Mouse (Mus musculus): Measurements from ENCODE around the gene Narfl. TPM values are rescaled to one million over a fixed set of nuclear protein-coding genes. Genes with fewer than 3 reads are reported as not detected.
A peak's percentile ranks its signal among the peaks of the same experiment; 100 is the strongest.
"Not testable (repeated sequence)": the region's sequence is repeated elsewhere in the genome, so short reads cannot be mapped to it uniquely, and the experiment has no call there.

Gene Narfl
- polyA plus RNA-seq, 1 experiment from 2014 or later = 27.8 TPM

DNA sequence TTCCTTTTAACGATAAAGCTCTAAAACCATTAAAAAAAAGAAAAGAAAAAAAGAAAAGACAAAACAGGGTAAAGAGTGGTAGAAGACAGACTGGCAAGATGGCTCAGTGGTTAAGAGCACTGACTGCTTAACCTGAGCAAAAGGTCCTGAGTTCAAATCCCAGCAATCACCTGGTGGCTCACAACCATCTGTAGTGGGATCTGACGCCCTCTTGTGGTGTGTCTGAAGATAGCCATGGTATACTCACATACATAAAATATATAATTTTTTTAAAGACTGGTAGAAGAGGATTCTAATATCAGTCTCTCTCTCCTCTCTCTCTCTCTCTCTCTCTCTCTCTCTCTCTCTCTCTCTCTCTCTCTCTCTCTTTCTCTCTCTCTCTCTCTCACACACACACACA is 33.9 kb downstream of the Narfl start:
- H3K4me3 ChIP-seq (ENCODE audit: low read length); H3K27ac ChIP-seq (ENCODE audit: low read length); H3K9me3 ChIP-seq (ENCODE audit: control insufficient read depth, low read length); H3K4me1 ChIP-seq (replicated peaks; ENCODE audit: control insufficient read depth, insufficient read depth, low read length); H3K4me2 ChIP-seq (ENCODE audit: low read depth, low read length); ATAC-seq (ENCODE audit: low read depth); H3K9ac ChIP-seq (ENCODE audit: low read length); H3K36me3 ChIP-seq (ENCODE audit: control insufficient read depth, insufficient read depth, low read length): not testable (repeated sequence)
- 46% methylated on average over 2 of the region's 2 CpGs for WGBS
- peaks cover 33% of the 10 kb centered on the region for H3K27me3 ChIP-seq (ENCODE audit: control insufficient read depth, insufficient read depth, low read depth, low read length)

GRCm38 (mm10) chr17:25808028-25808427 is 34.5 kb downstream of the Narfl start:
- Histone ChIP-seq H3K27me3 (ENCODE audit: control insufficient read depth, insufficient read depth, low read depth, low read length) (peaks cover 33% of the 10 kb centered on the region), H3K4me2 (ENCODE audit: low read depth, low read length) (no peak overlapping the region), H3K9ac (ENCODE audit: low read length) (no peak overlapping the region), H3K9me3 (ENCODE audit: control insufficient read depth, low read length) (no peaks in the 10 kb centered on the region), H3K36me3 (ENCODE audit: control insufficient read depth, insufficient read depth, low read length) (no peaks in the 10 kb centered on the region), H3K4me3 (ENCODE audit: low read length) (no peak overlapping the region), H3K4me1 (replicated peaks; ENCODE audit: control insufficient read depth, insufficient read depth, low read length) (peaks cover 3% of the 10 kb centered on the region; the same call in 1 of the 2 replicates), H3K27ac (ENCODE audit: low read length) (no peak overlapping the region)
- ATAC-seq (ENCODE audit: low read depth) = no peak
- WGBS = 32% methylated on average over 5 of the region's 5 CpGs

DNA sequence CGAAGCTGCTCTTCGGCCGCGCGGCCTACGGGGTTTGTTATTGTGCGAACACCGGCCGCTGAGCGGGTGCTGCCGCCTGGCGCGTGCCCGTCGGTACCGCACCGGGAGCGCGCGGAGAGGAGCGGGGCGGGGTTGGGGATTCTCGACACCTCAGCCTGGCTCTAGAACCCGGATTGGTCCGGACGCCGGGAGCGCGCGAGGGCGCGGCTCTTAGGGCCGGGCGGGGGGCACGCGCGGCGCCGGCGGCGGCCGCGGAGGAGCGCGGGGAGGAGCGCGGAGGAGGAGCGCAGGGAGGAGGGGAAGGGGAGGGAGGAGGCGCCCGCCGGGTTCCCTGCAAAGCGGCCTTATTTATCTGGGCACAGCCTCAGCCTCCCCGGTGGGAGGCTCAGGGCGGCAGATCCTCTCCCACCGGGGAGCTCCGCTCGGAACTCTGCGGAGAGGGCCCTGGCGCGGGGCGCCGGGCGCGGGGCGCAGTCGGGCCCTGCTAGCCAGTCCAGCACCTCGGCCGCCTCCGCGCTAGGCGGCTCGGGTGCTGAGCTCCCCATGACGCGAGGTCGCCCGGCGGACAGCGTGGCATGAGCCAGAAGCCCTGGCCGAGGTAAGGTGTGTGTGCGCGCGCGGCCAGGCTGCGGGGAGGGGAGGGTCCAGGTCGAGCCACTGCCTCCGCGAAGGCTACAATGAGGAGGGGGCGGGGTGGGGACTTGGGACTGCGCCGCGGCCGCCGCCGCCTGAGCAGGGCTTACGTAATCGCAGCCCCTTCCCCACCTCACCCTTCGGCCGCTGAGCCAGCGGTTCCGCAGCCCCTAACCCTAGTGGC is 35.4 kb downstream of the Narfl start, which contains the start of gene Fbxl16:
Gene Fbxl16 (plus strand): TSS at position 297 of the 817 bp plus-strand sequence.
- Histone ChIP-seq H3K4me1 (replicated peaks; ENCODE audit: control insufficient read depth, insufficient read depth, low read length) (peaks cover 3% of the 10 kb centered on the region; the same call in 1 of the 2 replicates), H3K4me2 (ENCODE audit: low read depth, low read length) (peak within 1 kb of the TSS; percentile 96), H3K27me3 (ENCODE audit: control insufficient read depth, insufficient read depth, low read depth, low read length) (peaks cover 33% of the 10 kb centered on the region), H3K27ac (ENCODE audit: low read length) (no peak within 1 kb of the TSS), H3K36me3 (ENCODE audit: control insufficient read depth, insufficient read depth, low read length) (no peaks in the 10 kb centered on the region), H3K9me3 (ENCODE audit: control insufficient read depth, low read length) (no peaks in the 10 kb centered on the region), H3K4me3 (ENCODE audit: low read length) (peak within 1 kb of the TSS; percentile 68), H3K9ac (ENCODE audit: low read length) (peak within 1 kb of the TSS; percentile 62)
- WGBS = under 1% methylated on average over 75 of the region's 100 CpGs
- peak; percentile 81 for ATAC-seq (ENCODE audit: low read depth)

- peak overlapping the region; percentile 62 for H3K9ac ChIP-seq (ENCODE audit: low read length)
- peak; percentile 5; the same call in 1 of the 2 replicates for ATAC-seq (ENCODE audit: low read depth)
- no peak overlapping the region for H3K27ac ChIP-seq (ENCODE audit: low read length)
- H3K4me1 ChIP-seq (replicated peaks; ENCODE audit: control insufficient read depth, insufficient read depth, low read length) = peaks cover 3% of the 10 kb centered on the region; the same call in 1 of the 2 replicates
- WGBS = 5% methylated on average over 22 of the region's 25 CpGs
- H3K27me3 ChIP-seq (ENCODE audit: control insufficient read depth, insufficient read depth, low read depth, low read length) = peaks cover 33% of the 10 kb centered on the region
- H3K4me2 ChIP-seq (ENCODE audit: low read depth, low read length) = peak overlapping the region; percentile 96
- H3K36me3 ChIP-seq (ENCODE audit: control insufficient read depth, insufficient read depth, low read length) = no peaks in the 10 kb centered on the region
- peak overlapping the region; percentile 68 for H3K4me3 ChIP-seq (ENCODE audit: low read length)
- H3K9me3 ChIP-seq (ENCODE audit: control insufficient read depth, low read length) = no peaks in the 10 kb centered on the region
These were observed 36.2 kb downstream of the Narfl start for GRCm38 (mm10) chr17:25809606-25810340.

GRCm38 (mm10) chr17:25810890-25811289 is 37.3 kb downstream of the Narfl start:
- Histone ChIP-seq H3K4me3 (ENCODE audit: low read length) (no peak overlapping the region), H3K36me3 (ENCODE audit: control insufficient read depth, insufficient read depth, low read length) (no peaks in the 10 kb centered on the region), H3K27me3 (ENCODE audit: control insufficient read depth, insufficient read depth, low read depth, low read length) (peaks cover 33% of the 10 kb centered on the region), H3K9ac (ENCODE audit: low read length) (no peak overlapping the region), H3K27ac (ENCODE audit: low read length) (no peak overlapping the region), H3K9me3 (ENCODE audit: control insufficient read depth, low read length) (no peaks in the 10 kb centered on the region), H3K4me1 (replicated peaks; ENCODE audit: control insufficient read depth, insufficient read depth, low read length) (peaks cover 3% of the 10 kb centered on the region; the same call in 1 of the 2 replicates), H3K4me2 (ENCODE audit: low read depth, low read length) (no peak overlapping the region)
- ATAC-seq (ENCODE audit: low read depth) = no peak
- WGBS = 63% methylated on average over 4 of the region's 4 CpGs

DNA sequence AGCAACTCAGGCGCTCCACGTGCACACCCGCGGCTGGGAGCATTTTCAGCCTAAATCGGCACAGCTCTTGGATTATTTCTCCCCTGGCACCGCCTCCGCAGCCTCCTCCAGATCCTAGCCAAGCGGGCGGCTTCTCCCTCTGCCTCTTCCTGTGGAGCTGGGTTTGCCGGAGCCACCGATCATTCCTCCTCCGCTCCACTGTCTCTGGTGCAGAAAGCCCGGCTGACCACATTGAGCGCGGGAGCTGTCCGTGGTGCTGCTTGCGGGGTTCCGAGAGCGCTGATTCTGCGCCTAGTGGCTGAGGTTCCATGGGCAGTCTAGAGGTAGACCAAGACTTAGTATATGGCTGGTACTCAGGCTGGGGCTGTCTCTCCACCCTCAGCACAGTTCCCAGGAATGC is 39.9 kb downstream of the Narfl start:
- Histone ChIP-seq H3K27ac (ENCODE audit: low read length) (no peak overlapping the region), H3K4me3 (ENCODE audit: low read length) (no peak overlapping the region), H3K4me1 (replicated peaks; ENCODE audit: control insufficient read depth, insufficient read depth, low read length) (peaks cover 3% of the 10 kb centered on the region; the same call in 1 of the 2 replicates), H3K4me2 (ENCODE audit: low read depth, low read length) (no peak overlapping the region), H3K9me3 (ENCODE audit: control insufficient read depth, low read length) (no peaks in the 10 kb centered on the region), H3K9ac (ENCODE audit: low read length) (no peak overlapping the region), H3K36me3 (ENCODE audit: control insufficient read depth, insufficient read depth, low read length) (no peaks in the 10 kb centered on the region), H3K27me3 (ENCODE audit: control insufficient read depth, insufficient read depth, low read depth, low read length) (peaks cover 35% of the 10 kb centered on the region)
- WGBS = 2% methylated on average over 20 of the region's 20 CpGs
- ATAC-seq (ENCODE audit: low read depth) = peak; percentile 53

- no peak for ATAC-seq (ENCODE audit: low read depth)
- 73% methylated on average over 11 of the region's 11 CpGs for WGBS
- peaks cover 30% of the 10 kb centered on the region for H3K27me3 ChIP-seq (ENCODE audit: control insufficient read depth, insufficient read depth, low read depth, low read length)
- H3K4me2 ChIP-seq (ENCODE audit: low read depth, low read length) = no peak overlapping the region
- no peak overlapping the region for H3K9ac ChIP-seq (ENCODE audit: low read length)
- H3K36me3 ChIP-seq (ENCODE audit: control insufficient read depth, insufficient read depth, low read length) = no peaks in the 10 kb centered on the region
- H3K4me3 ChIP-seq (ENCODE audit: low read length) = no peak overlapping the region
- no peaks in the 10 kb centered on the region for H3K4me1 ChIP-seq (replicated peaks; ENCODE audit: control insufficient read depth, insufficient read depth, low read length)
- H3K9me3 ChIP-seq (ENCODE audit: control insufficient read depth, low read length) = no peaks in the 10 kb centered on the region
- H3K27ac ChIP-seq (ENCODE audit: low read length) = no peak overlapping the region
These were observed 44.1 kb downstream of the Narfl start for GRCm38 (mm10) chr17:25817662-25818061.

GRCm38 (mm10) chr17:25818851-25819780 is 45.5 kb downstream of the Narfl start:
- no peak overlapping the region for H3K9ac ChIP-seq (ENCODE audit: low read length)
- H3K9me3 ChIP-seq (ENCODE audit: control insufficient read depth, low read length) = no peaks in the 10 kb centered on the region
- H3K4me3 ChIP-seq (ENCODE audit: low read length) = 0 out of 2 replicates have a peak overlapping the region, but pooled peaks have one; percentile 5
- WGBS = 7% methylated on average over 46 of the region's 46 CpGs
- H3K27me3 ChIP-seq (ENCODE audit: control insufficient read depth, insufficient read depth, low read depth, low read length) = peaks cover 30% of the 10 kb centered on the region
- peaks cover 4% of the 10 kb centered on the region for H3K4me1 ChIP-seq (replicated peaks; ENCODE audit: control insufficient read depth, insufficient read depth, low read length)
- no peak overlapping the region for H3K27ac ChIP-seq (ENCODE audit: low read length)
- H3K4me2 ChIP-seq (ENCODE audit: low read depth, low read length) = peak overlapping the region; percentile 13
- no peaks in the 10 kb centered on the region for H3K36me3 ChIP-seq (ENCODE audit: control insufficient read depth, insufficient read depth, low read length)
- ATAC-seq (ENCODE audit: low read depth) = no peak
